In genomic region chr2:170192731-170193149, GRCm38 (mm10) we compare ENCODE assay signal across 9 mouse cellular contexts. TPM values are rescaled to one million over a fixed set of nuclear protein-coding genes. Genes with fewer than 3 reads are reported as not detected.
DNase-seq lines count a peak whose midpoint lies in the region; ATAC-seq and TF ChIP-seq lines count a peak whose summit lies in the region.
"Had no signal": no experiment of that assay in that cellular context is flagged by ENCODE, and none has a peak within 500 bp of the region (broad histone marks: within the 10 kb centered on the region; RNA-seq: fewer than 3 reads in every experiment).

No protein-coding gene starts in this region.

- no peaks in the 10 kb centered on the region for H3K36me3 ChIP-seq in hindbrain, embryonic 10.5 days
- no peaks in the 10 kb centered on the region for H3K36me3 ChIP-seq in limb, embryonic 12.5 days

- peak; percentile 40 for TF ChIP-seq CTCF in layer of hippocampus, adult 2 months (conservative IDR thresholded peaks at IDR 0.05)

- no peak for ATAC-seq in limb, embryonic 12.5 days (ENCODE audit: insufficient number of reproducible peaks, insufficient read depth, low FRiP score, low TSS enrichment, low read depth)
- ATAC-seq in inflammation-experienced regulatory T-cells, adult 6 months = no peak

- peaks cover 27% of the 10 kb centered on the region for H3K4me1 ChIP-seq in hindbrain, embryonic 10.5 days (replicated peaks)
- peaks cover 20% of the 10 kb centered on the region for H3K4me1 ChIP-seq in limb, embryonic 12.5 days (replicated peaks)

- peak overlapping the region; percentile 7 for H3K4me3 ChIP-seq in layer of hippocampus, adult 2 months
- H3K4me3 ChIP-seq in hindbrain, embryonic 10.5 days = peak overlapping the region; percentile 45
- H3K4me3 ChIP-seq in limb, embryonic 12.5 days (replicated peaks) = no peak overlapping the region

- peak overlapping the region; percentile 30 for H3K4me2 ChIP-seq in limb, embryonic 12.5 days

- no peak overlapping the region for H3K9ac ChIP-seq in limb, embryonic 12.5 days (replicated peaks)

- peaks cover 2% of the 10 kb centered on the region; the same call in 1 of the 2 replicates for H3K9me3 ChIP-seq in hindbrain, embryonic 10.5 days
- no peaks in the 10 kb centered on the region for H3K9me3 ChIP-seq in limb, embryonic 12.5 days

- no peak overlapping the region for H3K27ac ChIP-seq in layer of hippocampus, adult 2 months
- H3K27ac ChIP-seq in hindbrain, embryonic 10.5 days = peak overlapping the region; percentile 79
- H3K27ac ChIP-seq in limb, embryonic 12.5 days = no peak overlapping the region
- H3K27ac ChIP-seq: macrophage had no signal

- WGBS in hindbrain, embryonic 10.5 days = 30% methylated on average over 7 of the region's 7 CpGs
- 28% methylated on average over 7 of the region's 7 CpGs for WGBS in limb, embryonic 12.5 days

- H3K27me3 ChIP-seq in hindbrain, embryonic 10.5 days (ENCODE audit: insufficient read depth, poor library complexity, severe bottlenecking) = no peaks in the 10 kb centered on the region
- no peaks in the 10 kb centered on the region for H3K27me3 ChIP-seq in limb, embryonic 12.5 days

- DNase-seq in layer of hippocampus, adult 2 months (ENCODE audit: low spot score in 2 of 2) = no peak
- DNase-seq in layer of hippocampus, adult 11-12 months (ENCODE audit: low spot score) = no peak
- peak; percentile 83 for DNase-seq in embryo, embryonic 11 days
- peak; percentile 54 for DNase-seq in hindbrain, embryonic 10.5 days (ENCODE audit: low spot score)
- peak; percentile 31 for DNase-seq in naive thymus-derived CD4-positive, alpha-beta T cell, adult 2 months (ENCODE audit: low read depth)
- DNase-seq in urinary bladder, postnatal 10 days (ENCODE audit: low spot score) = no peak

RNA-seq across cellular contexts. Expression of gene Zfp217, which starts 44.8 kb away (rescaled TPM):
- 1 to 10 TPM; 3.0 to 3.8 TPM for total RNA-seq in layer of hippocampus, adult 2 months (2021)
- 3.0 TPM in 2 replicates for polyA plus RNA-seq in hindbrain, embryonic 10.5 days (2016; fragmentation: Nextera tagmentation; extraction: Ambion mirVana)
- 5.0 and 5.1 TPM in 2 replicates for polyA plus RNA-seq in limb, embryonic 12.5 days (2016; fragmentation: Nextera tagmentation; extraction: Ambion mirVana)
- polyA plus RNA-seq in inflammation-experienced regulatory T-cells, adult 6 months (2017; shearing (Covaris generic)) = 10 to 100 TPM in 1 of 3 experiments, 1 to 10 TPM in 2; 8.6 to 11.1 (median 8.6) TPM

Comparison
In these comparisons a context has a peak if more than half of its experiments do, and no peak if none do; other contexts are left out.
1. DNase-seq: peak in embryo, embryonic 11 days (single experiment), hindbrain, embryonic 10.5 days (single experiment) and naive thymus-derived CD4-positive, alpha-beta T cell, adult 2 months (single experiment); none in layer of hippocampus, adult 2 months (0 of 2), layer of hippocampus, adult 11-12 months (single experiment) and urinary bladder, postnatal 10 days (single experiment).